Mouse (Mus musculus): ENCODE data around the gene Itk. TPM values are rescaled to one million over a fixed set of nuclear protein-coding genes. Genes with fewer than 3 reads are reported as not detected.

The Itk gene
- polyA plus RNA-seq, 1 experiment from 2014 or later: not detected

GRCm38 (mm10) chr11:46282612-46283011 lies 106.7 kb downstream of the Itk start:
- Histone ChIP-seq H3K36me3 (ENCODE audit: control insufficient read depth, insufficient read depth, low read length) (peaks cover 43% of the 10 kb centered on the region; the same call in 1 of the 2 replicates), H3K4me1 (ENCODE audit: control insufficient read depth, insufficient read depth, low read length) (no peaks in the 10 kb centered on the region), H3K4me3 (ENCODE audit: low read depth, low read length) (no peak overlapping the region), H3K9ac (replicated peaks; ENCODE audit: low read depth, low read length) (no peak overlapping the region), H3K9me3 (ENCODE audit: control insufficient read depth, low read length) (no peaks in the 10 kb centered on the region), H3K4me2 (ENCODE audit: low read depth, low read length) (no peak overlapping the region), H3K27me3 (ENCODE audit: control insufficient read depth, insufficient read depth, low read length) (no peaks in the 10 kb centered on the region), H3K27ac (ENCODE audit: low read depth, low read length) (no peak overlapping the region)
- 96% methylated on average over 5 of the region's 5 CpGs for WGBS
- ATAC-seq (ENCODE audit: low read depth): no peak

DNA sequence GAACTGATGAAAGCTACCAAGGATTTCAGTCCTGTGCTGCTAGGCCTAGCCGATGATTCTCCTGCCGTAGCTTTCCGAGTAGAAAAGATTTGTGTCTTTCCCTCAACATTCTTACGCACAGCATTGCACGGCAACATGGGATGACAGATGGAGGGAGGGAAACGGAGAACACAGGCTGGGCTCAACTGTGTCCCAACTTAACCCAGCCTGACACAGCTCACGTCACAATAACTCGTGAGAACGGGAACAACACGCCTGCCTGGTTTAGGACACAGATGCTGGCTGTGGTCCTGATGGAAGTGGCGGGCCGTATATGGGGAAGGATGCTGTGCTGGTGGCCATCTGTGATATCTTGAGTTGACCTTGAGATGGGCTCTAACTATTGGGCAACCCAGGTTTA lies 110.6 kb downstream of the Itk start:
- ATAC-seq (ENCODE audit: low read depth): no peak
- no peaks in the 10 kb centered on the region for H3K9me3 ChIP-seq (ENCODE audit: control insufficient read depth, low read length)

GRCm38 (mm10) chr11:46278140-46278539 lies 111.2 kb downstream of the Itk start:
- Histone ChIP-seq H3K4me3 (ENCODE audit: low read depth, low read length) (no peak overlapping the region), H3K9me3 (ENCODE audit: control insufficient read depth, low read length) (no peaks in the 10 kb centered on the region), H3K27ac (ENCODE audit: low read depth, low read length) (no peak overlapping the region), H3K9ac (replicated peaks; ENCODE audit: low read depth, low read length) (no peak overlapping the region), H3K4me2 (ENCODE audit: low read depth, low read length) (no peak overlapping the region), H3K27me3 (ENCODE audit: control insufficient read depth, insufficient read depth, low read length) (no peaks in the 10 kb centered on the region), H3K4me1 (ENCODE audit: control insufficient read depth, insufficient read depth, low read length) (no peaks in the 10 kb centered on the region), H3K36me3 (ENCODE audit: control insufficient read depth, insufficient read depth, low read length) (peaks cover 58% of the 10 kb centered on the region; the same call in 1 of the 2 replicates)
- ATAC-seq (ENCODE audit: low read depth): no peak
- WGBS: 51% methylated on average over 5 of the region's 5 CpGs

More for the DNA sequence above, 110.6 kb downstream of the Itk start:
- Histone ChIP-seq H3K4me2 (ENCODE audit: low read depth, low read length) (no peak overlapping the region), H3K36me3 (ENCODE audit: control insufficient read depth, insufficient read depth, low read length) (peaks cover 56% of the 10 kb centered on the region; the same call in 1 of the 2 replicates), H3K27me3 (ENCODE audit: control insufficient read depth, insufficient read depth, low read length) (no peaks in the 10 kb centered on the region), H3K27ac (ENCODE audit: low read depth, low read length) (no peak overlapping the region), H3K9ac (replicated peaks; ENCODE audit: low read depth, low read length) (no peak overlapping the region), H3K4me1 (ENCODE audit: control insufficient read depth, insufficient read depth, low read length) (no peaks in the 10 kb centered on the region), H3K4me3 (ENCODE audit: low read depth, low read length) (no peak overlapping the region)
- 81% methylated on average over 12 of the region's 12 CpGs for WGBS

DNA sequence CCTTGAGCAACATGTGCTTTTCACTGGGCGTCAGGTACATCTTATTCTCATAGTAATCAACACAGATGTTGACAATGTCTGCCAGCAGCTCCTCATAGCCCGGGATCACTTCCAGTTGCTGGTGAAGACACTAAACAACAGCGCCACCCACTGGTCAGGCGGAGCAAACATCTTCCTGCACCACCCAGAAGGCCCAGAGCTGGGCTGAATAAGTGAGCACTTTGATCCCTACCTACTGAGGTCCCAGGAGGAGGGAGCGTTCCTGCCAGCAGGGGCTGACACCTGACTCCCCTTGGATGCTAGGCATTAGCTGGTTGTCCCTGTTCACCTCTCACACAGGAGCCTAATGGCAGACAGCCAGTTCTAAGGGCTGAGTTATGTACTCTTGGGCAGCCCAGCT lies 112.5 kb downstream of the Itk start:
- 40% methylated on average over 5 of the region's 5 CpGs for WGBS
- Histone ChIP-seq H3K27ac (ENCODE audit: low read depth, low read length) (no peak overlapping the region), H3K36me3 (ENCODE audit: control insufficient read depth, insufficient read depth, low read length) (peaks cover 64% of the 10 kb centered on the region), H3K4me1 (ENCODE audit: control insufficient read depth, insufficient read depth, low read length) (no peaks in the 10 kb centered on the region), H3K9ac (replicated peaks; ENCODE audit: low read depth, low read length) (no peak overlapping the region), H3K4me2 (ENCODE audit: low read depth, low read length) (no peak overlapping the region), H3K9me3 (ENCODE audit: control insufficient read depth, low read length) (no peaks in the 10 kb centered on the region), H3K4me3 (ENCODE audit: low read depth, low read length) (no peak overlapping the region), H3K27me3 (ENCODE audit: control insufficient read depth, insufficient read depth, low read length) (no peaks in the 10 kb centered on the region)
- peak; percentile 26; the same call in 1 of the 2 replicates for ATAC-seq (ENCODE audit: low read depth)

DNA sequence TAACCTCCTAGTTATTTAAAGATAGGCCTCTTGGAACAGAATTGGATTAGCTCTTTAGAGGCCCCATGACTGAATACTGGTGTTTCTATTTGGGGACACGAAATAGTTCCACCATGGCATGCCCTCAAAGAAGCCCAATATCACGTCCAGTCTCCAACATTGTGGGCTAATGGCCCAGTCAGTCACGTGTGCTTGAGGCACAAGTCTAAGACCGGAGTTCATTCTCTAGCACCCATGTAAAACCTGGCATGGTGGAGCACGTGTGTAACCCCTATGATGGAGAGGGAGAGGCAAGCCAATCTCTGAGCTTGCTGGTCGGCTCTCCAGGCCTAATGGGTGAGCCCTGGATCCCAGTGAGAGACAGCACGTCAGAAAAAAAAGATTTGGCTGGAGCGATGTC lies 113.1 kb downstream of the Itk start:
- no peak overlapping the region for H3K9ac ChIP-seq (replicated peaks; ENCODE audit: low read depth, low read length)
- no peak overlapping the region for H3K4me3 ChIP-seq (ENCODE audit: low read depth, low read length)
- H3K9me3 ChIP-seq (ENCODE audit: control insufficient read depth, low read length): no peaks in the 10 kb centered on the region
- no peaks in the 10 kb centered on the region for H3K4me1 ChIP-seq (ENCODE audit: control insufficient read depth, insufficient read depth, low read length)
- H3K27me3 ChIP-seq (ENCODE audit: control insufficient read depth, insufficient read depth, low read length): no peaks in the 10 kb centered on the region
- H3K36me3 ChIP-seq (ENCODE audit: control insufficient read depth, insufficient read depth, low read length): peaks cover 66% of the 10 kb centered on the region
- WGBS: 92% methylated on average over 8 of the region's 8 CpGs
- H3K27ac ChIP-seq (ENCODE audit: low read depth, low read length): no peak overlapping the region
- H3K4me2 ChIP-seq (ENCODE audit: low read depth, low read length): no peak overlapping the region
- ATAC-seq (ENCODE audit: low read depth): no peak

- Histone ChIP-seq H3K9ac (replicated peaks; ENCODE audit: low read depth, low read length) (no peak overlapping the region), H3K36me3 (ENCODE audit: control insufficient read depth, insufficient read depth, low read length) (peaks cover 64% of the 10 kb centered on the region), H3K4me3 (ENCODE audit: low read depth, low read length) (no peak overlapping the region), H3K4me2 (ENCODE audit: low read depth, low read length) (no peak overlapping the region), H3K27ac (ENCODE audit: low read depth, low read length) (no peak overlapping the region), H3K4me1 (ENCODE audit: control insufficient read depth, insufficient read depth, low read length) (no peaks in the 10 kb centered on the region), H3K9me3 (ENCODE audit: control insufficient read depth, low read length) (no peaks in the 10 kb centered on the region), H3K27me3 (ENCODE audit: control insufficient read depth, insufficient read depth, low read length) (no peaks in the 10 kb centered on the region)
- WGBS: 11% methylated on average over 6 of the region's 6 CpGs
- ATAC-seq (ENCODE audit: low read depth): peak; percentile 83; the same call in 1 of the 2 replicates
These were observed 114.0 kb downstream of the Itk start for GRCm38 (mm10) chr11:46275302-46275701.

Other genes starting within 250 kb of the Itk start
- 0.22 TPM in 1 of 2 replicates, not detected in the other for gene Nipal4, start 223.0 kb downstream of the Itk start, polyA plus RNA-seq (2014; fragmentation: Nextera tagmentation; extraction: Ambion mirVana)
- gene Fndc9, start 154.0 kb downstream of the Itk start, polyA plus RNA-seq (2014; fragmentation: Nextera tagmentation; extraction: Ambion mirVana): 1.1 and 1.9 TPM in 2 replicates
- gene Cyfip2, start 76.7 kb downstream of the Itk start, polyA plus RNA-seq (2014; fragmentation: Nextera tagmentation; extraction: Ambion mirVana): 128 and 129 TPM in 2 replicates
- gene Fam71b, start 7.0 kb upstream of the Itk start, polyA plus RNA-seq (2014; fragmentation: Nextera tagmentation; extraction: Ambion mirVana): not detected in 2 replicates
- gene Med7, start 47.4 kb upstream of the Itk start, polyA plus RNA-seq (2014; fragmentation: Nextera tagmentation; extraction: Ambion mirVana): 67.7 and 69.6 TPM in 2 replicates
- gene Havcr2, start 65.4 kb upstream of the Itk start, polyA plus RNA-seq (2014; fragmentation: Nextera tagmentation; extraction: Ambion mirVana): 0.27 and 0.35 TPM in 2 replicates
- gene Gm12169, start 134.7 kb upstream of the Itk start, polyA plus RNA-seq (2014; fragmentation: Nextera tagmentation; extraction: Ambion mirVana): not detected in 2 replicates
- not detected in 2 replicates for gene BC053393, start 182.0 kb upstream of the Itk start, polyA plus RNA-seq (2014; fragmentation: Nextera tagmentation; extraction: Ambion mirVana)
- not detected in 2 replicates for gene Dppa1, start 239.7 kb upstream of the Itk start, polyA plus RNA-seq (2014; fragmentation: Nextera tagmentation; extraction: Ambion mirVana)

Measured in neural tube, embryonic 14.5 days (tissue).